Mouse (Mus musculus) testis, postnatal 10 days (tissue): ENCODE results near the gene Sdf2.
A peak's percentile ranks its signal among the peaks of the same experiment; 100 is the strongest.

Experiments
- DNase-seq: peaks from one replicate; pipeline ENCODE4 v3.0.0; 2021; ENCODE audit warnings: low spot score

The Sdf2 gene

DNA sequence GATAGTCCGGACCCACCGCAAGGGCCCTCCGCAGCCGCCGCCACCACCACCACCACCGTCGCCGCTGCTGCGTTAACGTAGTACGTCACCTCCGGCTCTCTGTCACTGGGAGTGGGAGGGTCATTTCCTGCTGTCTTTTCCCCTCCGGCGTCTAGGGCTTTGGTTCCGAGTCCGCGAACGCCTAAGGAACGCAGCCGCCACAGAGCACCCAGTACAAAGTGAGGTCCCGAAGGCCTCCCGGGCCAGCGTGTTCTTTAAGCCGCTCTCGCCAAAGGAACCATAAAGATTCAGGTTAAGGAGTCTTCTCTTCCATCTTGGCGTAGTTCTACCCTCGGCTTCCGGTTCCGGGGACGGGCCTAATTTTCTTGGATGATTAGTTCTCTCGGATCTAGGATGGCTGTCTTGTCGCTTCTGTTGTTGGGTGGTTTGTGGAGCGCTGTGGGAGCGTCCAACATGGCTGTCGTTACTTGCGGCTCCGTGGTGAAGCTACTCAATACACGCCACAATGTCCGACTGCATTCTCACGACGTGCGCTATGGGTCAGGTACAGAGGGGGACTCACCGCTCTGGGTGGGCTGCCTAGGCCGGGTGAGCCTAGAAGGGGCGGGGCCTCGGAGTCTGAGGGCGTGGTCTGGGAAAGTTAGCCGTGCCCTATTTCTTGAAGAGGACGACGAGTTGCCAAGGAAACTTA lies at the start of gene Sdf2, which contains the start of gene Supt6:
Gene Sdf2 (plus strand): TSS at position 120 of the 691 bp plus-strand sequence.
Gene Supt6 (minus strand): TSS at position 361 of the 691 bp plus-strand sequence.
- DNase-seq, result peak; percentile 97

DNA sequence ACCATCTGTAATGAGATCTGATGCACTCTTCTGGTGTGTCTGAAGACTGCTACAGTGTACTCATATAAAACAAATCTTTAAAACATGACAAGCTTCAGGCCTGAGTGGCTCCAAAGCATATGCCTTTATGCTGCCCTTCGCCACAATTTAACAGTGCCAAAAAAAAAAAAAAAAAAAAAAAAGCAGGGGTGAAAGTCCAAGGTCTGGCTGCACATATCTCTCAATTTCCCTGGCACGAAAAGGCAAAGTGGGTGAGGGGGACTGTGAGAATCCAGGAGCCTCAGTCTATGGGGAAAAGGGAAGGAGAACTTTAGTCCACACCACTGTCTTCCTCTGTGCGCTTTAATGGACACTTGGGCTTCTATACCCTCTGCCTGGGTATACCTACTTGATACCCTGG lies 43.2 kb upstream of the Sdf2 start:
- no peak for DNase-seq

DNA sequence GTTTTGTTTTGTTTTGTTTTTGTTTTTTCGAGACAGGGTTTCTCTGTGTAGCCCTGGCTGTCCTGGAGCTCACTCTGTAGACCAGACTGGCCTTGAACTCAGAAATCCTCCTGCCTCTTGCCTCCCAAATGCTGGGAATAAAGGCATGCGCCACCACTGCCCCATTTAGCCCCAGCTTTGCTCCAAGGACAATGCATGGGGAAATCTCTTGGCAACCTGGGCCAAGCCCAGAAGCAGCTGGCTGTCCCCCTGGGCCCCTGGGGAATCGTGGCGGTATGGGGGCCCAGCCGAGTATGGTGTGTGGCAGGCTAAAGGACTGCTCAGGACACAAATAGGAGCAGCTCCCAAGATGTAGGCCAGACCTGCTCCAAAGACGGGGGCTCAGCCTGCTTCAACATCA lies 41.3 kb upstream of the Sdf2 start:
- DNase-seq, result no peak

- no peak for DNase-seq
Observed at GRCm38 (mm10) chr11:78205361-78206206, 40.0 kb upstream of the Sdf2 start.

- no peak for DNase-seq
Observed at GRCm38 (mm10) chr11:78207190-78207589, 38.4 kb upstream of the Sdf2 start.

- no peak for DNase-seq
Observed at GRCm38 (mm10) chr11:78209886-78210285, 35.7 kb upstream of the Sdf2 start.

GRCm38 (mm10) chr11:78210615-78211014 lies 34.9 kb upstream of the Sdf2 start:
- no peak for DNase-seq

DNA sequence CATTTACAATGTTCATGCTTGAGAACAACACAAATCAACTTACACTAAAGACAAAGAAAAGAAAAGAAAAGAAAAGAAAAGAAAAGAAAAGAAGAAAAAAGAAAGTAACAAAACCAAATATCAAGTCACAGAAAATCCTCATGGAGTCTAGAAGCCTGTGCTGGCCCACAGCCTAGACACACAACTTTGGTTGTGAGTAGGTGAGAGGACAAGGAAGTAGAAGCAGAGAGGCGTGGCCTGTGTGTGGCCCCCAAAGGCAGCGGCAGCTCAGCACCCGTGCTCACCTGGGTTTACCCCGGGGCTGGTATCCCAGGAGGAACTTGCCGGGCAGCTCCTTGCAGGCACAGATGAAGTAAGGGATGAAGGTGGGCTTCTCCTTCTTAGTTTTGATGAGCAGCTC lies 34.0 kb upstream of the Sdf2 start:
- DNase-seq, result no peak

- no peak for DNase-seq
Observed at GRCm38 (mm10) chr11:78213086-78213817, 32.3 kb upstream of the Sdf2 start.

GRCm38 (mm10) chr11:78215709-78216317 lies 29.7 kb upstream of the Sdf2 start:
- no peak for DNase-seq

DNA sequence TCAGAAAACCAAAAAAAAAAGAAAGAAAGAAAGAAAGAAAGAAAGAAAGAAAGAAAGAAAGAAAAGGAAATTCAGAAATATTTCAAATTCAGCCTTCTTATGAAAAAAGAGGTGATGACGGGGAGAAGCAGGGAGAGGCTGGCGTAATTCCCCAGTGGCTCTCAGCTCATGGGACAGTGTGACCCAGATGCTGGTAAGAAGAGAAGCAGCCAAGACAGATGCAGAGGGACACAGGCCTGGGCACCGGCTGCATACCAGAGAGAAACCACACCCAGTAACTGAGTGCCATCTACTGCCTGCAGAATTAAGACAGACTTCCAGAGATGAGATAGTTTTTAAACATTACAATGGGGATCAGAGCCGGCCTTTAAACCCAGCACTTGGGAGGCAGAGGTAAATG lies 22.0 kb upstream of the Sdf2 start:
- DNase-seq, result no peak

DNA sequence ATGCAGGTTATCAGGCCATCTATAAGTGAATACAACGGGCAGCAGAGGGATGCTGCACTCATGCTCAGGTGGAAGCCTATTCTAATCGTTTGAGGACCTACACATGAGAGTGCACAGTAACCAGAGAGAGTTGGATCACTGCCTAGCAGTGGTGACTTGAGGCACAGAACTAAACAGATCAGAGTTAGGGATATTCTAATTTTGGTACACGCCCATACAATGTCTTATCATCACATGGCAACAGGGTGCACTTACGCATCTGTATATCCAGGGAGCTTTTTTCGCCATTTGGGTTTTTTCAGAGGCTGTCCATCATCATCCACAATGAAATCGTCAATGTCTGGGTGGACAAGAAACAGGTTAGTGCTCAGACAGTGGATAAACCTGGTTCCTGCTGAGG lies 14.0 kb upstream of the Sdf2 start:
- no peak for DNase-seq

- DNase-seq, result no peak
Observed at GRCm38 (mm10) chr11:78240193-78240857, 5.2 kb upstream of the Sdf2 start.

GRCm38 (mm10) chr11:78245261-78245626 lies 302 bp upstream of the Sdf2 start:
- DNase-seq, result no peak

DNA sequence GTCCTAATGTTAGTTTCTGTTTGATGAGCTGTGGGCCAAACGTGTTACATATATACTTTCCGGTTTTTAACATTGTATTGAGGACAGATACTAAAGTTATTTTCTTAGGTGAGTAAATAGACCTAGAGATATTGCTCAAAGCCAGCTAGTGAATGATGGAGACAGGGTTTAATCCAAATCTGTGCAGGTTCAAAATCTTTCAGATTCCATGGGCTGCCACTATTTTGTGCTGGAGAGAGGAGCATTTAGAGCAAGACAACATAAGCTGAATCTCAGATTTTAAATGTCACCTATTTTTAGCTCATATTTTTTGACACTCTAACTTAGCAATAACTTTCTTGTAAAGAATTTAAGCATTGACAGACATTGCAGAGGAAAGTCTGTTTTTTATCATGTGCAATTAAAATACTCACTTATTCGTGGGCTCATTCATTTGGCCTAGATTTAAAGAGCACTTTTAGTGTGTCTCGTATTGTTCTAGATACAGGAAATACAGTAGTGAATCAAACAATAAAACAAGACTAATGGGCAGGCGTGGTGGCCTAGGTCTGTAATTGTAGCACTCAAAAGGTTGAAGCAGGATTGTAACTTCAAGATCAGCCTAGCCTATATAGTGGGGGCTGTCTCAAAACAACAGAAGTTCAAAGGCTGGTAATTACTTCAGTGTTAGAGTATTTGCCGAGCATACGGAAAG lies 919 bp downstream of the Sdf2 start:
- DNase-seq, result no peak

- no peak for DNase-seq
Observed at GRCm38 (mm10) chr11:78247012-78247348, 1.4 kb downstream of the Sdf2 start.

- no peak for DNase-seq
Observed at GRCm38 (mm10) chr11:78247727-78248140, 2.2 kb downstream of the Sdf2 start.

GRCm38 (mm10) chr11:78256618-78257017 lies 11.1 kb downstream of the Sdf2 start:
- no peak for DNase-seq

DNA sequence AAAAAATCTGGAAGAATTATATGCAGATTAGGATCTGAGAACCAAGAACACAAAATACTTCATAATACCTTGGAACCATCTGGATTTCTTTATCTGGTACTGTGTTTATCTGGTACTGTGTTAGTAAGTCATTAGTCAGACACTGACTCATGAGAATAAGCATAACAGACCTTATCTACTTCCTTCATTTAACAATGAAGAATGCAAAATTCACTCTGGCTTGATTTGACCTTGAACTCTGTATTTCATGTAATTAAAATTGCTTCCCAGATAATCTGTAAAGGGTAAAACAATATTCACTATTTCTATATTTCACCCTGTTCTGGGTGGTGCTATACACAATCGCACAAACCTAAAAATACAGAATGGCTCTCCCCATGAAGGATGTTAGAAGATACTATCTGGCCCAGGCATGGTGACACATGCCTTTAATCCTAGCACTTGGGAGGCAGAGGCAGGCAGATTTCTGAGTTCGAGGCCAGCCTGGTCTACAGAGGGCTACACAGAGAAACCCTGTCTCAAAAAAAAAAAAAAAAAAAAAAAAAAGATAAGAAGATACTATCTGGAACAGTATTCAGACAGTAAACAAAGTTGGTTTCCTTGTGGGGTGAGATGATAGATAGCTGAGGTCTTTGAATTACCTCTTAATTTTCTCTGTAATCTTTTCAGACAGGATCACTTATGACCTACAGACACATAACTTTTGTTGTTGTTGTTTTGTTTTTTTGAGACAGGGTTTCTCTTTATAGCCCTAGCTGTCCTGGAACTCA lies 15.1 kb downstream of the Sdf2 start:
- no peak for DNase-seq
